Mouse (Mus musculus) c-Kit-positive CD71-negative TER-119-negative erythroid progenitor cells, embryonic 14.5 days (primary cell): ENCODE measurements around the gene Gm14085.

ENCODE experiments used
- DNase-seq: peaks from one replicate; pipeline ENCODE4 v3.0.0-alpha.2; 2013; ENCODE audit warnings: low read depth

The Gm14085 gene

DNA sequence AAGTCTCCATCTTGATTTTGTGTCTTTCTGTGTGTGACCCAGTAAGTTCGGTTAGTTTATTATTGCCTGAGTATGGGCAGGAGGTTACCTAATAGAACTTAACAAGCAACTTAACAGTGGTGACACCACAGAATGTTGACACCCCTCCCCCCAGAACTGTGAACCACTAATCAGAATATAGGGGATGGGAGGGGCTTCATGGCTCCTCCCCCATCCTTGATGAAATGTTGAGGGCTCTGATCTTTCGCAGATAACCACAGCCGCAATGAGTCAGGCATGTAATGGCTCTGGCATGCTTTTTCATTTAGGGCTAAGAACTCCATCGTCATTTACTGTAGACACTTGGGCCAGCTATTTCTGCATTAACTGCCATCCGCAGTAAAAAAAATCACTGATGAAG lies 76.5 kb downstream of the Gm14085 start:
- peak; percentile 22 for DNase-seq

DNA sequence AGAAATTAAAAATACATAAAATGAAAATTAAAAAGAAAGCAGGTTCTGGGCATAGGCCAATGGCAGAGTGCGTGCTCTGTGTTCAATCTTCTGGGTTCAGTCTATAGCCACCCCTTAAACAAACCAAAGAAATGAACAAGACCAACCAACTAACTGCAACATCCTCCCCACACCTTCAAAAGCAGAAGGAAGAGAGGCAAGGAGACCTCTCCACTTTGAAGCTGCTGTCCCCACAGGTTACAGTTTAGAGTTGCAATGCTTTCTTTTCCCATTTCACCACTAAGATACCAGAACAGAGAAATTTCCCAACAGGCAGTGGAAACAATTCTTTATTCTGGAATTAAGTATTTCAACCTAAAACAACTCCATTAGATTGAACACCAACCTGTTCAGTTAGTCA lies 77.5 kb downstream of the Gm14085 start:
- DNase-seq = no peak

DNA sequence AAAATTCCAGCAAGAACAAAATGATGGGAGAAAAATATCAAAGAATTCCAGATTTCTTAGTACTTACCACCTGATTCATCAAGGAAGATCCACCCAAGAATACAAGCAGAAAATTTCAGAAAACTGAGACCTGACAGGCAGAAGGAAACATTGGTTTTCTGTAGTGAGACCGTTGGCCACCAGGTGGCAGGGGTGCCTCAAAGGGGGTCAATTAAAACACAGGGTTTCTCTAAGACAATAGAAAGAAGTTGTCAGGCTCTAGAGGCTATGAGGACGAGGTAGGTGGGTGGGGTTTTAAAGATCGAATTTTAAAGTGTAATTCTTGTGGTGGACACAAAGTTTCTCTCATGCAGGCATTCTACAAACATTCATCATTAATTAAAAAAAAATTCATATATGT lies 84.7 kb downstream of the Gm14085 start:
- DNase-seq = peak; percentile 43

DNA sequence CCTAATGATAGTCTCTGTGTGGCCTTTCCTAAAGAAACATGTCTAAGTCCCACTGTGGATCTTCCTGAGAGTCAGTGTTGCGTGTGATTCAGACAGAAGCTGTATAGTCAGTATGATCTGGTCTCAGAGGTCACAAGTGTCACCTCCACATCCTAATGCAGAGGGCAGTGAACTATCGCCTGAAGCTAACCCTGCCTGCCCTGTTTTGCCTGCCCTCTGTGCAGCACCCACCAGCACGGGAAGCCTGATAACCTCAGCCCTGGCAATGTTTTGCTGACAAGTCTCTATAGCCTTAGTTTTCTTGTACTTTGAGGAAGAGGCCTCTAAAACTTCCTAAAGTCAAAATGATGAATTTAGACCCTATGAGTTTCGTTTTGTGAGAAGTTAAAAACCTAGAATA lies 85.7 kb downstream of the Gm14085 start:
- no peak for DNase-seq

DNA sequence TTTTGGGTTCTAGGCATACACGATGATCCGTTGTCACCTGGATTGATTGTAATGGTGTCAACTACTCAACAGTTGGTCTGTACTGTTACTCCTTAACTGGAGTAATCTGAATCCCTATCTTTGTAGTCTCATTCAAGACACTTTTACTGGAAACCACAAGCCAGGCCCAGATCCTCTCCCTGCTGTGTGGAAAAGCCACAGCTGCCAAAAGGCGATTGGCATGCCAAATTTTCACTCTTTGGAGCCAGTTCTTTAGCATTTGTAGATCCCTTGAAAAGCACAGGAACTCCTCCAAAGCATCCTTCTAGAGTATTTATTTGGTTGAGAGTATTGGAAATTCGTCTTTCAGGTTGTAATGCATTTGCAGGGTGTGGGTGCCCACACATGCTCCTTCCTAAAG lies 86.6 kb downstream of the Gm14085 start:
- no peak for DNase-seq

- DNase-seq = peak; percentile 10
Observed at GRCm38 (mm10) chr2:122572438-122572837, 87.7 kb downstream of the Gm14085 start.

DNA sequence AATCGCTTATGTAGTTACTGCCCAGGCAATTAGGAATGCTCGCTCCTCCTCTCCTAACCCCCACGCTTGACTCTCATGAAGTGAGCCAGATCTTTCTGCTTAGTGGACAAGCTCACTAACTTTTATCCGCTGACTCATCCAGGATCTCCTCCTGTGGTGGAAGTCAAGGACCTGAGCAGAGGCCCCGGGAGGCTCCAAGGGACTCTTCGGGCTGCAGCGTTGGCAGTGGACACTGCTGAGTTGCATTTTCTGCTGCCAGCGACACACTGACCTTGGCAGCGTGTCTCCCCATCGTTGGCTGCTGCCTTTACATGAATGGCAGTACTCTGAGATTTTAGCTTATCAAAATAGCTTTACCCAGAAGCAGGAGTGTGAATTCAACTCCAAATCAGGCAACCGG lies 90.7 kb downstream of the Gm14085 start:
- no peak for DNase-seq

DNA sequence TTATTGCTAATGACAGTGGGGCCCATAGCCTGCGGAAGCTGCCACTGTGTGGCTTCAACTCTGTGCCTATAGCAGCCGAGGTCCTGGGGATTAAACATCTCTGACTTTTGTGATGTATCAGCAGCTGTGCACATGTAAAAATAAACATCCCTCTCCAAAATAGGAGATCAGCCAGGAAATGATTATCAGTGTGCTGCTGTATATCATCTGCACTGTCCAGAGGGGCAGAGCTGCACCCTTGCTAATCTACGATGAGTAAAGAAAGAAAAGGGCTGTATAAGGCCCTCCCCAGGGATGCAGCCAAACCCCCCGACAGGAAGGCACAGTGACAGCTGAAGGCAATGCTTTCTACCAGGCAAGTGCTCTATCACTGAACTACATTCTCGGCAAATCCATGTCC lies 91.6 kb downstream of the Gm14085 start:
- no peak for DNase-seq

DNA sequence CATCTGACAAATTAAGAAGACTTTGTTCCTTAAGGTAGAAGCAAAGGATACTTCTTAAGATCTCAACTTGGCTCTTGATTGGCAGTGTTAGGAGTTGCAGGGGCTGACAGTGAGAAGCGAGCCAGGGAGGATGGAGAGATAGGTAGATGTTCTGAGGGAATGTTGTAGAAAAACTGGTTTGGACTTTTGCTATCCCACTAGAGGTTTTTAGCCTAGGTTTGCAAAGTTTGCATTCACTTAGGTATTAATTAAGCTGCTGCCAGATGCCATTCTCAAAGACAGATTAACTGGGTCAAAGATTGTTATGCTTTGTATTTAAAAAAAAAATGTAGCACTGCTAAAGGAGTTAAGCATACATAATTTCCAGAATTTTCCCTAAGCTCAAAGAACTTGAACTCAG lies 92.6 kb downstream of the Gm14085 start:
- DNase-seq = no peak
